Mouse (Mus musculus): ENCODE measurements around the gene Acp6. TPM values are rescaled to one million over a fixed set of nuclear protein-coding genes. Genes with fewer than 3 reads are reported as not detected.
"Not testable (repeated sequence)": the region's sequence is repeated elsewhere in the genome, so short reads cannot be mapped to it uniquely, and the experiment has no call there.

The Acp6 gene
- 10 to 100 TPM; 14.2 to 17.8 TPM for total RNA-seq (2021)

DNA sequence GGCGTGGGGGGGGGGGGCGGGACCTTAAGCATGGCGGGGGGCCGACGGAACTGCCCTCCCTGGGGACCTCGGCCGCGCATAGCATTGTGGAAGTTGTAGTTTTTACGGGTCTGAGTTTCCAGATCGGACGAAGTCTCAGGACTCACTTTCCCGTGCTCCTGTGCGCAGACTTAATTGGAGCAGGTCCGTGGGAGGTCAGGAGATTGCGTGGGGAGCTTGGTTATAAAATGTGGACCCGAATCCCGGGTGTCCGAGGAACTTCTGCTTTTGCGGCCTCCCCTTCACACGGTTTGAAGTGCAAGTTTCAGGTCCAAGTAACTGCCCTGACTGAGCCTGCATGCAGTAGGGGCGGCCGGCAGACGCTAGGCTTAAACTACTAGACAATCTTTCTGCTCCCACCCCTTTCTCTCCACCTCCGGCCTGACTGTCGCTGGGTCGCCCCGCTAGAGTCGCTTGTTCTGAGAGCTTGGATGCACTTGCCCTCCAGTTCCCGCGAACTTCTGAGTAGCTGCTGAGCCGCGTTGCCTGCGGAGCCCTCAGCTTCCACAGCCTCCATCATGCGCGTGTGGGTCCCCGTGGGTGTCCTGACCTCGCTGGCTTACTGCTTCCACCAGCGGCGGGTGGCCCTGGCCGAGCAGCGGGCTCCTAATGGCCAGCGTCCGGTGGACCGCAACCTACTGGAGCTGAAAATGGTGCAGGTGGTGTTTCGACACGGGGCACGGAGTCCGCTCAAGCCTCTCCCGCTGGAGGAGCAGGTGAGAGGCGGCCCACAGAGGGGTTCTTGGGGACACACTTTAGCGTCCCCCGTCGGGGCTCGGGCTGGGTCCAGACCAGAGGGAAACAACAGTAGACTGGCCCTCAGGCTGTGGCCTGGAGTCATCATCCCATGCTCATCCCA is at the start of gene Acp6:
Gene Acp6 (plus strand): TSS at position 167 of the 898 bp plus-strand sequence.
- intact Hi-C loops (cut with DNase I) = no loop called here
- DNase-seq (ENCODE audit: extremely low spot score in 1 of 2, low spot score in 2 of 2) = peak; percentile 88 to 91

DNA sequence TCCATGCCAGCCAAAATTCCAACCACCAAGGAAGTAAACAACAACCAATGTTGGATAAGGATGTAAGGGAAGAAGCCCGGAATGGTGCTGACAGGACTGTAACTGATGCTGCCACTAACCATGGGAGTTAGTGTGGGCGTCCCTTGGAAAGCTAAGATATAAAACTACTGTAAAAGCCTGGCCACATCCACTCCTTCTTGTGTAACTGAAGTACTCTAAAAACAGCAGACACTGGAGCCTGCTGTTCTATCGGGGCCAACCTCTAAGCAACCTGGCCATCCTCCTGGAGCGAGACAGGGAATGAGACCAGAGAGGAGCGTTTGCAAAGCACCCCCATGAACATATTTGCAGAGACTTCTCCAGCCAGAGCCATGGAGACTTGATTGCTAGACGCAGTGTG is 41.1 kb upstream of the Acp6 start:
- DNase-seq (ENCODE audit: extremely low spot score in 1 of 2, low spot score in 2 of 2) = no peak
- intact Hi-C loops (cut with DNase I) = no loop called here

DNA sequence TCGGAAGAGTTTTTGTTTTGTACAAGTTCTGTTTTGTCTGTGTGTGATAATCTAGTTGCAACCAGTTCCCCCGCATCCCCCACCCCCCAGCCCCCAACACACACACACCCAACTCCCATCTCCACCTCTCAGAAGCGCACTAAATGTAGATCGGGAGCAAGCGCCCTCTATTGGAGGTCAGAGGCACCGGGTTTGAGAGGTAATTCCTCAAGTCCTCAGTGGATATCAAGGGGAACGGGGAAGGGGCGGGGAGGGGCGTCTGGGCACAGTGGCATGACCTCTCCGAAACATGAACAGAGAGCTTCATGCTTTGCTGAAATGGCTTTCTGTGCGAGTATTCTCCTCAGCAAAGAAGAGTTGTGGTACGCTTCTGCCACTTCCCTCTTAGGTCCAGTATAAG is 40.3 kb upstream of the Acp6 start:
- intact Hi-C loops (cut with DNase I) = no loop called here
- no peak for DNase-seq (ENCODE audit: extremely low spot score in 1 of 2, low spot score in 2 of 2)

DNA sequence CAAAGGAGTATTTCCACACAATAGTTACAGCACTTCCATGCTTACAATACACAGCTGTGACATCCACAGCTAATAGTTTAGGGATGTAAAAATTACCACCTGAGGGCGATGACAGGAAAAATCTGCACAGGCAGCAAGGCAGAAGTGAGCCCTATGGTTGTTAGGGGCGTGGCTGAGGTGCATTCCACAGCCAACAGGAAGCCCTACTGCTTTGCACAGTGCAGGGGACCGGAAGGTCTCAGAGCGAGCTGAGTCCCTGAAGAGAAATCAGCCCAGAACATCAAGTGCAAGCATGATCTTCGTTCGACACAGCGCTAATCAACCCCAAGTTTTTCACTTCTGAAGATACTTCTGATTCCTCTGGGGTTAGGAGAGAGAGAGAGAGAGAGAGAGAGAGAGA is 34.4 kb upstream of the Acp6 start:
- DNase-seq (ENCODE audit: extremely low spot score in 1 of 2, low spot score in 2 of 2) = no peak
- intact Hi-C loops (cut with DNase I) = no loop called here

DNA sequence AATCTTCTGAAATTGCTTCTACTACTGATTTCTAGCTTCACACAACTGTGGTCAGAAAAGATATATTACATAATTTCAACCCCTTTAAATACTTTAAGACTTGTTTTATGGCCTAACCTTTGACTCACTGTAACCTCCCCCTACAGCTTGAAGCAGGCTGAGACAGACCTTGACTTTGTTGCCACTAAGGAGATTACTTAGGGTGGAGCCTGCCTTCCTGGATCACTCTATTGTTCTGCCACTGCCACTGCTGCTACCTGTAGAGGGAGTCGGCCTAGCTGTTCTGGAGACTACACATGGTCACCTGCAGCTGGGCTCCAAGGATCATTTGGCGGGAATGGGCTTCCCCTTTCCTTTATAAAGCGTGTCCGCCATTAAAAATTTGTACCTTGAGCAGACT is 29.2 kb upstream of the Acp6 start:
- DNase-seq (ENCODE audit: extremely low spot score in 1 of 2, low spot score in 2 of 2) = no peak
- intact Hi-C loops (cut with DNase I) = no loop called here

DNA sequence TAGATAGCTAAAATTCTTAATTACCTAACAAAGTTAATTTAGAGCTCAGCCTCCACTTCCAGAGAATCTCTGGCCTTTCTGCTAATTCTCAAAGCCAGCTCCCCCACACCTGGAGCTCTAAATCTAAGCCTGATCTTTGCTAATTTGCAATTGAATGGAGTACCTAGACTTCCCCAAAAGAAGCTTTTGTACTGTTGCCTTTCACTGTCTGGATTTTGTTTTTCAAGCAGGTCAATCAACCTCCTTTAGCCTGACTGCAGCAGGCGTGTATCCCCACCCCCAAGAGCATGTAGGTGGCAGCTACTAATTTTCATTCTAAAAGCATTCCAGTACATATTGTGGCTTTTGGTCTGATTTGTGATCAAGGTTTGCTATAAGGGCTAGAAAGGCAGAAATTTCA is 20.9 kb upstream of the Acp6 start:
- intact Hi-C loops (cut with DNase I); DNase-seq (ENCODE audit: extremely low spot score in 1 of 2, low spot score in 2 of 2): not testable (repeated sequence)

DNA sequence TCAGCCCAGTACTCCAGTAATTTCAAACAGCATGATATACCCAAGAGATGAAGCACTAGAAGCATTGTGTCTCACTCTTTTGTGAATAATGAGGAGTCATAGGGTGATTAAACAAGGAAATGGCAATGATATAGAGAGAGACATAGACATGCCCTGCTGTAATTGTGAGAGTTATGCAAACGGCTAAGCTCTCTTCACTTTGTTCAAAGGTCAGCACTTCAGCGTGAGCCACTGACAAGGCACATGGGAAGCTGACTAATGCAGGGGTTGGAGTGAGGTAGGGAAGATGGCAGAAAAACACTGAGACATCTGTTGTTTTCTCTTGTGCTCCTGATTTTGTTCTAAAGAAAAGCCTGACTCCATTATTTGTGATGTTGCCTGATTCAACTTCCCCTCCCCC is 7.5 kb upstream of the Acp6 start:
- DNase-seq (ENCODE audit: extremely low spot score in 1 of 2, low spot score in 2 of 2) = no peak
- intact Hi-C loops (cut with DNase I) = no loop called here

DNA sequence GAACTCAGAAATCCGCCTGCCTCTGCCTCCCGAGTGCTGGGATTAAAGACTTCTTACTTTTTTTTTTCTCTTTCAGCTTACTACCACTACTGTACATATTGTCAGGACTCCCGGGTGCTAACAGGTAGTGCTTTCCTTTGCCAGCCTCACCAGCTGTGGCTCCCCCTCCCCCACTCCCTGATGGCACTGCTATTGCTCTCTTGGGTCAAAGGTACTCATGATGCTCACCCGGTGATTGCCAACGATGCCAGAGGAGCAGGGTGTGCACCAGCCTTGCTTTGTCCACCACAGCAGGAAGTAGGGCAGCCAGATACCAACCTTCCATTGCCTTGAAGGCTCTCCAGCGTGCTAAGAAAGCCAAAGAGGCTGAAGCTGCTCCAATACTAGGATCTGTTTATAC is 2.1 kb upstream of the Acp6 start:
- intact Hi-C loops (cut with DNase I) = no loop called here
- no peak for DNase-seq (ENCODE audit: extremely low spot score in 1 of 2, low spot score in 2 of 2)

DNA sequence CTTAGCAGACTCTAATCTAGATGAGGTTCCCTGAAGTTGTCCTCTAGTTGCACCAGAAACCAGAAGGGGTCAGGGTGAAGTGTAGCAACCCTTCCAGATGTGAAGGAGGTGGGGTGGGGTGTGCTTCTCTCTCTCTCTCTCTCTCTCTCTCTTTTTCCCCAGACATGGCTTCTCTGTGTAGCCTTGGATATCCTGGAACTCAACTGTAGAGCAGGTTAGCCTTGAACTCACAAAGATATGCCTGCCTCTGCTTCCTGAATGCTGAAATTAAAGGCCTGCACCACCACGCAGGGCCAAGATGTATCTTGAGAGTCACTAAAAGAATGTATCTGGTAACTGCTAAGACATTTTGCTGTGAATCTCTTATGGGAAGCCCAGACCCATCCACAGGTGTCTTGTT is 1.3 kb upstream of the Acp6 start:
- DNase-seq (ENCODE audit: extremely low spot score in 1 of 2, low spot score in 2 of 2) = no peak
- intact Hi-C loops (cut with DNase I) = no loop called here

DNA sequence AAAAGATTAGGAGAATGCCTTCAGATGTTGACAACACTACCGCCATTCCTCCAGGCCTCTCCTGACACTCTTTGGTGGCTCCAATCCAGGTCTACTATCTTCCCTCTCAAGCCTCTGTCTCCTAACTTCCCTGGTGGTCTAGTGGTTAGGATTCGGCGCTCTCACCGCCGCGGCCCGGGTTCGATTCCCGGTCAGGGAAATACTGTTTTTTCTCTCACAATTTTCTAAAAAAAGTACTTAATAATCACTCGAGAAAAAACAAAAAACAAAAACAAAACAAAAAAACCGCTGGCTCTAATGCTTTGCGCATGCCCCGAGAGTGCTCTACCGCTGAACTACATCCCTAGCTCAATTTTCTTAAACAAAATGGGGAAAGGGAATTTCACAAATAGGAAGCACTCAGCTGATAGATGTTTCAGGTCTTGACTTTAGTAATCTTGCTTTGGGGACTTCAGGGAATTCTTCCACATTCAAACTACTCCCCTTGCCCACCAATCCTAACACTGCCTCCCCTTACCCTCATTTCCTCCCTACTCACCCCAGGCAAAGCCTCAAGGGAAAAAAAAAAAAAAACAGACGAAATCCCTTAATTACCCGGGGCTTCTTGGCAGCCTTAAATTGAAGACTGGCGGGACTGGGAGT is 498 bp upstream of the Acp6 start:
- intact Hi-C loops (cut with DNase I) = no loop called here
- peak; percentile 71 to 86 for DNase-seq (ENCODE audit: extremely low spot score in 1 of 2, low spot score in 2 of 2)

DNA sequence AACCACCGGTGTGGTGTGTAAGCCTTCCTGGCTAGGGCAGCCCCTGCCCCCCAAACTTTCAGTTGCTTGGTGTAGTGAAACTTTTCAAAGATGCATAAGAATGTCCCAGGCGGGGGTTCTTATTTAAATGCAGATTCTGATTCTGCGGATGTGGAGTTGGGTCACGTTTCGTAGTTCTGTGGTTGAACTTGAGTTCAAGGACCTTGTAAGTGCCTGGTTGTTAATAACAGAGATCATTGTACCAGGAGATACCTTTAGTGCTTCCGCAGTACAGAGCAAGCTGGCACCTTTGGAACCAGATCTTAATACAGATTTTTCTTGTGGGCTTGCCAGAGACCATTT is 903 bp downstream of the Acp6 start:
- DNase-seq (ENCODE audit: extremely low spot score in 1 of 2, low spot score in 2 of 2) = no peak
- intact Hi-C loops (cut with DNase I) = no loop called here

DNA sequence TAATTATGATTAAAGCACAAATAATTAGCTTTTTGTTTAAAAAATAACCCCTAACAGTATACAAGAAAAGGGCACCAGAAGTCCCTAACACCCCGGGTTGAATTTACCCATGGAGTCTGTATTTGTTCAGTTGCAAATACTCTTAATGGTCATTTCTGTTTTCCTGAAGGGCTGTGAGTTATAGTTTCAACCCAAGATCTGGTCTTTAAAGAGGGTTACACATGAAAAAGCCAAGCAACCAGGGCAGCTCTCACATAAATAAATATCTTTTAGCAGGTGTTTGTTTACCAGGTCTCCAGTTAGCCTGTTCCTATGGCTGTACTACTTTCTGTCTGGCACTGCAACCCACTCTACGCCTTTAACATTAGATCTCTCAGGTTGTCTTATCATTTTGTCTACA is 1.4 kb downstream of the Acp6 start:
- intact Hi-C loops (cut with DNase I) = no loop called here
- DNase-seq (ENCODE audit: extremely low spot score in 1 of 2, low spot score in 2 of 2) = no peak

DNA sequence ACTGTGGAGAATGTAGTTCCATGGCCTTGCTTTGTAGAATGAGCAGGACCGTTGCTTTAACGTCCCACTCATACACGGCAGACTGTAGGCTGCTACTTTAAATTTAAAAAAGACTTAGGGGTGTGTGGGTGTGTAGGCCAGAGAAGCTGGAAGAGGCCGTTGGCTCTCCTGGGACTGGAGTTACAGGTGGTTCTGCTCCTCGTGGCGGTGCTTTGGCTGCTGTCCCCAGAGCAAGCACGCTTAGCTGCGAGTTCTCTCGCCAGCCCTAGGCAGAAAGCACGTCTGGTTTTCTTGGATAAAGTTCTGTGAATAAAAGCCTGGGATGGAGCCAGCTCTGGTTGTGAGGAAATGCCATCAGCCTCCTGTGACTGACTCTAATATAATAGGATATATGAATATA is 2.3 kb downstream of the Acp6 start:
- intact Hi-C loops (cut with DNase I) = no loop called here
- DNase-seq (ENCODE audit: extremely low spot score in 1 of 2, low spot score in 2 of 2) = peak; percentile 25 to 45

DNA sequence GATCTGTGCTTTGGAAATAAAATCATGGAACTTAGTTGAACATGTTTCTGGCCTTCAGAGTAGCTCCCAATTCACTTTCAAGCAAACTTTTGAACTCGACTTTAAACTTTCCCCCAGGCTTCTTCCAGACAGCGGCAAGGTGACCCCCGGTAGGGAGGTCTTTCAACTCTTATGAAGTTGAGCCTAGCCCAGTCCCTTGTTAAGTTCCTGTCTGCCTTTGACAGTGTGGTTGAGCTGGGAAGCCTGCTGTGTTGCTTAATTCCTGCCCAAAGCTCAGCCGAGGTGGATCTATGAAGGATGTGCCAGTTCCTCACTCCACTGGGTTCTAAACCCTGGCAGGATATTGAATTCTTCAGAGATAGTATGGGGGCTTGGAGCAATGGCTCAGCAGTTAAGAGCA is 3.2 kb downstream of the Acp6 start:
- intact Hi-C loops (cut with DNase I) = no loop called here
- DNase-seq (ENCODE audit: extremely low spot score in 1 of 2, low spot score in 2 of 2) = no peak

DNA sequence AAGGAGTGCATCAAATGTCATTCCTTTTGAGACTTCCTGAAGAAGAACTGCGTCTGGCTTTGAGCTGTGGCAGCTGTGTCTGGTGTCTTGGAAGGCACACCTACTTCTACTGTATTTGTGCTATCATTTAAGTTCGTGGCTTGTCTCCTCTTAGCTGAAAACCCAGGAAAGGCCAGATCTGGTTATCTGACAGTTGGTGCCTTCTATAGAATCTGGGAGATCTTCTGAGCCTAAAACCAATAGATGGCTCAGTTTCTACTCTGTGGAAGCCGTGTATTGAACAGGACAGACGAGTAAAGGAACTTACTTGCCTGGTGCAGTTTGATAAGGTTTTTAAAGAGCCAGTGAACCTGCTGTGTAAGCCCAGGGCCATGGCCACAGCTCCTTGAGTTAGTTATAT is 5.9 kb downstream of the Acp6 start:
- intact Hi-C loops (cut with DNase I) = no loop called here
- no peak for DNase-seq (ENCODE audit: extremely low spot score in 1 of 2, low spot score in 2 of 2)

DNA sequence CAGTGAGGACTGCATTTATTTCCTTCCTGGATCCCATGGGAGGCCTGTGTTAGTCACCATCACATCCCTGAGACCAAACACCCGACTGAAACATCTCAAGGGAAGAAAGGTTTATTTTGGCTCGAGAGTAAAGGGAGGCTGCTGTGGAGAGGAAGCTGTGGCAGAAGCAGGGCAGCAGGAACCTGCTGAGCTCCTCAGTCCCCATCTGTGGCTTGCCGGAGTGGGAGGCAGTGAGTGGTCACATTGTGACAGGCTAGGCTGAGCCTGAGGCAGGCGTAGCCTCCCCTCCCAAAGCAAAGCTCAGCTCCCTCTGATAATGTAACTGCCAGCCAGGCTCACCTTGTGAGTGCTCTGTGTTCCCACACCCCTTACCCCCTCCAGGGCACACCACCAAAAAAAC is 8.5 kb downstream of the Acp6 start:
- intact Hi-C loops (cut with DNase I) = no loop called here
- peak in 1 of 2 experiments; percentile 63 for DNase-seq (ENCODE audit: extremely low spot score in 1 of 2, low spot score in 2 of 2)

DNA sequence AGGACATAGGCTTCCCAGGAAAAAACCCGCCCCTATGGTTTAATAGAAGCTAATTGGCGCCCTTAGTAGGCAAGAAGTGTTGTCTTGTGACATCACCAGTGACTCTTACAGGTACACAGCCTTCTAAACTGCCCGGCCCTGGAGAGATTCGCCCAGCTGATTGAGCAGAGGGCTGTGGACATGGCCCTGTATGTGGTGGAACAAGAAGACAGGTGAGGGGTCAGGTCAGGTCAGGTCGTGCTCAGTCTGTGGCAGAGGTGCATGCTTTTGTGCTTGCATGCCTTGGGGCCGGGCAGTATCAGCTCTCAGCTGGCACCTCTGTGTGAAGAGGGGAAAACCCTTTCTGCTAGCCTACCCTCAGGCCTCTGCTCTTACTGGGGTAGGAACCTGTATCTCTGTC is 13.0 kb downstream of the Acp6 start:
- peak in 1 of 2 experiments; percentile 19 for DNase-seq (ENCODE audit: extremely low spot score in 1 of 2, low spot score in 2 of 2)
- intact Hi-C loops (cut with DNase I) = no loop called here

DNA sequence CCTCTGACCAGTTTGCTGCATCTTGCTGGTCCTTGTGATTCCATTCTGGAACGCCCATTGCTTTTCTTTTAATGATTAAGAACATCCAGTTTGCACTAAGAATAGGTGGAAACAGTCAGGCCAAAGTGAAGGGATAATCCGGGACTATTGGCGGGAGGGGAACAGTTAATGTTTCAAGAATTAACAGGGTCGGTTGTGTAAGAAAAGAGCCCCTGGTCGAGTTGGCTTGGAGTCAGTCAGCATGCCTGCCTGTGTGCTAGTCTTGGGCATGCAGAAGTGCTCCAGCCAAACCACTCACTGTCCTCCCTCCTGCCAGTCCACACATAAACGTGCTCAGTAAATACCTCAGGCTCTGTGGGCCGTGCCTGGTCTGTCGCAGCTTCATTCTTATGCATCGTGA is 13.7 kb downstream of the Acp6 start:
- peak in 1 of 2 experiments; percentile 12 for DNase-seq (ENCODE audit: extremely low spot score in 1 of 2, low spot score in 2 of 2)
- intact Hi-C loops (cut with DNase I) = no loop called here

DNA sequence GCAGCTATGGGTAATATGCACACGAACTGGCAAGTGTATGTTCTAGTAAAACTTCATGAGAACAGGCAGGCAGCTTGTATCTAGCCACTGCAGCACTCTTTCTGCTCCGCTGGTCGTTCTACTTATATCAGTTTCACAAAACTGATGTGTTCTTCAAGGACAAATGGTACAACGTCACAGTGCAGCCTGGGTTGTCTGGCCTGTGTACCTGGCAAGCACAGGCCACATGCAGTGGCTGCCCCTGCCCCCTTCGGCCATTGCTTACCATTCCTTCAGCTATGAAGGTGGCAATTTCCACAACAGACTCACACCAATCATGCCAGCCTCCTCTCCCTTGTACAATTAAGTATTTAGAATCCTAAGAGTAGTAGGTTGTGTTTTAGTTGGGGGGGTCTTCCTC is 14.1 kb downstream of the Acp6 start:
- intact Hi-C loops (cut with DNase I) = no loop called here

DNA sequence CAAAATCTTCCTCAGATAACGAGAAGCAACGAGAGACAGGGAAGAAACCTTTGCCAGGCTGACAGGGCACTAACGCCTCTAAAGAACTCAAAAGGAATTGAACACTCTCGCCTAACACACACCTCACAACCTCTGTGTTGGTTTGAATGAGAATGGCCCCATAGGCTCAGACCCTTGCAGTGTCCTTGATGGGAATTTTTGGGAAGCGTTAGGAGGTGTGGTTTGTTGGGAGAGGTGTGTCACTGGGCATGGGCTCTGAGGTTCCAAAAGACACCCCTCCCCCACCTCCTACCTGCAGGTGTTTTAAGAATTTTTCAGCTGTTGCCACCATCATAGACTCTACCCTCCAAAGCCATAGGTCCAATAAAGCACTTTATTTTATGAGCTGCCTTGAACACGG is 20.3 kb downstream of the Acp6 start:
- no peak for DNase-seq (ENCODE audit: extremely low spot score in 1 of 2, low spot score in 2 of 2)
- intact Hi-C loops (cut with DNase I) = no loop called here

More for the DNA sequence above, 14.1 kb downstream of the Acp6 start:
- peak in 1 of 2 experiments; percentile 10 for DNase-seq (ENCODE audit: extremely low spot score in 1 of 2, low spot score in 2 of 2)

DNA sequence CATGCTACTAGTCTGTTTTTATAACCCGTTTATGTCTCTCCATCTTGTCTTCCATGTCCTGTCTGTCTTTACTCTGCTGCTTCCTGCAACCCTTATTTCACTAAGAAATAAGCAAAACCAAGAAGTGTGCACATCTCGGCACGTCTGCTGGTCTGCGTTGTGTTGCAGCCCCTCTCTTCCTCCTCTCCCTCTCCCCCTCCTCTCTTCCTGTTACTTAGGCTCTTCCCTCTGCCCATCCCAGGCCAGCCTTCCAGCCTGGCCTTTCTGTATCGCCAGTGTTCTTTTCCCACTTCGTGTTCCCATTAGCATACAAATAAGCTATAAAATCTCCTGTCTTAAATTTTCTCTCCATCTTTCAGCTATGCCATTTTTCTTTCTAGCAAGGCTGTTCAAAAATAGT is 21.9 kb downstream of the Acp6 start:
- intact Hi-C loops (cut with DNase I) = no loop called here
- DNase-seq (ENCODE audit: extremely low spot score in 1 of 2, low spot score in 2 of 2) = no peak
